Mouse (Mus musculus) CH12.LX (cell line): ENCODE results near the gene Scg2. TPM values are rescaled to one million over a fixed set of nuclear protein-coding genes. Genes with fewer than 3 reads are reported as not detected.

Experiments used
- DNase-seq: peaks from one replicate; pipeline ENCODE4 v3.0.0-alpha.2; 2013; ENCODE audit errors: extremely low read depth
- H3K27ac ChIP-seq: 2 replicates; pipeline ENCODE4 v1.5.1; 2012; ENCODE audit warnings: low read depth, mild to moderate bottlenecking, control low read depth, moderate library complexity; ENCODE audit not compliant: insufficient read depth
- H3K27me3 ChIP-seq: replicated peaks from 2 replicates; pipeline ENCODE3; 2012; ENCODE audit warnings: inconsistent platforms
- H3K36me3 ChIP-seq, 2 experiments: replicated peaks in 1 of 2; 2 replicates each; pipeline versions ENCODE3 to v1.6.1; 2012; ENCODE audit warnings: inconsistent platforms in 1 of 2, low read length in 1 of 2, mild to moderate bottlenecking in 1 of 2, mixed read lengths in 1 of 2, moderate library complexity in 1 of 2; ENCODE audit not compliant: control insufficient read depth in 1 of 2, insufficient read depth in 1 of 2
- H3K4me1 ChIP-seq, 2 experiments: 2 replicates each; pipeline ENCODE4 v1.6.1; 2012; ENCODE audit warnings: inconsistent platforms in 1 of 2, moderate library complexity in 1 of 2; ENCODE audit not compliant: insufficient read depth in 2 of 2, control insufficient read depth in 1 of 2
- H3K4me2 ChIP-seq: 2 replicates; pipeline ENCODE4 v1.6.1; 2012; ENCODE audit warnings: low read depth, mild to moderate bottlenecking, control low read depth; ENCODE audit not compliant: poor library complexity, insufficient read depth, severe bottlenecking
- H3K4me3 ChIP-seq, 3 experiments: fragments of 150-350 bp in 1 of 3; sonication (generic) in 1 of 3; replicated peaks in 1 of 3; 2 replicates each; pipeline versions ENCODE3 to v1.5.1; 2011 to 2012; ENCODE audit warnings: low read depth in 2 of 3, low read length in 2 of 3, mild to moderate bottlenecking in 2 of 3, moderate library complexity in 2 of 3, control low read depth in 1 of 3, improper control_type of control experiment in 1 of 3, inconsistent platforms in 1 of 3, mixed read lengths in 1 of 3; ENCODE audit not compliant: poor library complexity in 1 of 3
- H3K79me2 ChIP-seq: replicated peaks from 2 replicates; pipeline ENCODE4 v1.6.1; 2012; ENCODE audit warnings: mild to moderate bottlenecking, moderate library complexity; ENCODE audit not compliant: control insufficient read depth, poor library complexity, insufficient read depth, severe bottlenecking; ENCODE audit errors: extremely low read depth
- H3K9ac ChIP-seq: 2 replicates; pipeline ENCODE4 v1.6.1; 2012; ENCODE audit warnings: low read depth, mild to moderate bottlenecking, control low read depth, moderate library complexity; ENCODE audit not compliant: insufficient read depth
- H3K9me3 ChIP-seq: replicated peaks from 2 replicates; pipeline ENCODE3; 2012; ENCODE audit warnings: low read length, inconsistent platforms, mixed read lengths
- BHLHE40 ChIP-seq: IDR thresholded peaks from 2 replicates; pipeline ENCODE4 v1.6.1; 2011; ENCODE audit warnings: mild to moderate bottlenecking, low read depth, low read length, improper control_type of control experiment
- CHD1 ChIP-seq: IDR thresholded peaks from 2 replicates; pipeline ENCODE4 v1.6.1; 2012; ENCODE audit warnings: low read depth, low read length, improper control_type of control experiment, inconsistent platforms
- CTCF ChIP-seq, 2 experiments: IDR thresholded peaks in 1 of 2; conservative IDR thresholded peaks in 1 of 2; 2 replicates each; pipeline ENCODE4 v1.5.1; 2011 to 2012; ENCODE audit warnings: low read depth in 2 of 2, low read length in 2 of 2, improper control_type of control experiment in 1 of 2, inconsistent platforms in 1 of 2, mild to moderate bottlenecking in 1 of 2, moderate library complexity in 1 of 2
- E2F4 ChIP-seq: IDR thresholded peaks from 2 replicates; pipeline ENCODE4 v1.6.1; 2011; ENCODE audit warnings: low read depth, low read length, improper control_type of control experiment; ENCODE audit not compliant: insufficient replicate concordance
- ELF1 ChIP-seq: IDR thresholded peaks from 2 replicates; pipeline ENCODE4 v1.6.1; 2014; ENCODE audit warnings: low read depth, mild to moderate bottlenecking, inconsistent platforms, low read length, improper control_type of control experiment
- EP300 ChIP-seq: IDR thresholded peaks from 2 replicates; pipeline ENCODE4 v1.6.1; 2011; ENCODE audit warnings: low read length, improper control_type of control experiment
- ETS1 ChIP-seq: conservative IDR thresholded peaks from 2 replicates; pipeline ENCODE4 v1.6.1; 2012; ENCODE audit warnings: low read depth, mild to moderate bottlenecking, inconsistent platforms, low read length, improper control_type of control experiment, moderate library complexity
- GABPA ChIP-seq: IDR thresholded peaks from 2 replicates; pipeline ENCODE4 v1.6.1; 2012; ENCODE audit warnings: low read depth, low read length, improper control_type of control experiment, inconsistent platforms; ENCODE audit not compliant: insufficient replicate concordance
- HCFC1 ChIP-seq: IDR thresholded peaks from 2 replicates; pipeline ENCODE4 v1.6.1; 2012; ENCODE audit warnings: low read depth, mild to moderate bottlenecking, inconsistent platforms, low read length, improper control_type of control experiment
- JUN ChIP-seq: IDR thresholded peaks from 2 replicates; pipeline ENCODE4 v1.6.1; 2011; ENCODE audit warnings: low read depth, mild to moderate bottlenecking, low read length, improper control_type of control experiment, moderate library complexity; ENCODE audit not compliant: insufficient read depth
- MAFK ChIP-seq: IDR thresholded peaks from 2 replicates; pipeline ENCODE4 v1.6.1; 2011; ENCODE audit warnings: low read length, improper control_type of control experiment; ENCODE audit not compliant: insufficient replicate concordance
- MAX ChIP-seq: IDR thresholded peaks from 2 replicates; pipeline ENCODE4 v1.6.1; 2011; ENCODE audit warnings: low read length, improper control_type of control experiment
- MAZ ChIP-seq: IDR thresholded peaks from 2 replicates; pipeline ENCODE4 v1.6.1; 2012; ENCODE audit warnings: low read depth, mild to moderate bottlenecking, inconsistent platforms, low read length, improper control_type of control experiment, moderate library complexity
- MEF2A ChIP-seq: IDR thresholded peaks from 2 replicates; pipeline ENCODE4 v1.6.1; 2014; ENCODE audit warnings: low read depth, mild to moderate bottlenecking, inconsistent platforms, low read length, improper control_type of control experiment, borderline replicate concordance
- MYC ChIP-seq: IDR thresholded peaks from 2 replicates; pipeline ENCODE4 v1.6.1; 2011; ENCODE audit warnings: low read depth, mild to moderate bottlenecking, improper control_type of control experiment, low read length
- NELFE ChIP-seq: IDR thresholded peaks from 2 replicates; pipeline ENCODE4 v1.6.1; 2011; ENCODE audit warnings: low read depth, low read length, improper control_type of control experiment
- NRF1 ChIP-seq: IDR thresholded peaks from 2 replicates; pipeline ENCODE4 v1.6.1; 2014; ENCODE audit warnings: low read depth, mild to moderate bottlenecking, inconsistent platforms, low read length, improper control_type of control experiment, moderate library complexity
- PAX5 ChIP-seq: IDR thresholded peaks from 2 replicates; pipeline ENCODE4 v1.6.1; 2012; ENCODE audit warnings: low read length, inconsistent platforms, mixed read lengths
- POLR2A ChIP-seq: IDR thresholded peaks from 2 replicates; pipeline ENCODE4 v1.6.1; 2011; ENCODE audit warnings: low read depth, mild to moderate bottlenecking, improper control_type of control experiment, low read length
- POLR2AphosphoS2 ChIP-seq: IDR thresholded peaks from 2 replicates; pipeline ENCODE4 v1.6.1; 2011; ENCODE audit warnings: low read depth, low read length, improper control_type of control experiment
- RCOR1 ChIP-seq: conservative IDR thresholded peaks from 2 replicates; pipeline ENCODE4 v1.6.1; 2012; ENCODE audit warnings: low read depth, mild to moderate bottlenecking, inconsistent platforms, low read length, improper control_type of control experiment
- SMC3 ChIP-seq: IDR thresholded peaks from 2 replicates; pipeline ENCODE4 v1.6.1; 2011; ENCODE audit warnings: low read depth, low read length, improper control_type of control experiment
- TBP ChIP-seq: conservative IDR thresholded peaks from 2 replicates; pipeline ENCODE4 v1.6.1; 2011; ENCODE audit warnings: low read depth, low read length, improper control_type of control experiment
- UBTF ChIP-seq: IDR thresholded peaks from 2 replicates; pipeline ENCODE4 v1.6.1; 2012; ENCODE audit warnings: low read depth, mild to moderate bottlenecking, inconsistent platforms, low read length, improper control_type of control experiment, moderate library complexity
- USF1 ChIP-seq: IDR thresholded peaks from 2 replicates; pipeline ENCODE4 v1.6.1; 2014; ENCODE audit warnings: low read depth, mild to moderate bottlenecking, inconsistent platforms, low read length, improper control_type of control experiment
- ZC3H11A ChIP-seq: IDR thresholded peaks from 2 replicates; pipeline ENCODE4 v1.6.1; 2012; ENCODE audit warnings: low read depth, mild to moderate bottlenecking, inconsistent platforms, low read length, improper control_type of control experiment
- ZMIZ1 ChIP-seq: IDR thresholded peaks from 2 replicates; pipeline ENCODE4 v1.6.1; 2012; ENCODE audit warnings: low read depth, mild to moderate bottlenecking, inconsistent platforms, low read length, improper control_type of control experiment
- ZNF384 ChIP-seq: IDR thresholded peaks from 2 replicates; pipeline ENCODE4 v1.6.1; 2012; ENCODE audit warnings: low read depth, low read length, improper control_type of control experiment, inconsistent platforms
- dilution Hi-C: fragments of 300-500 bp; cut with MboI; formaldehyde crosslinking; loops from 2 replicates; pipeline ENCODE4 v1.14.3; 2020; ENCODE audit warnings: low sequenced_read_pairs; ENCODE audit not compliant: extremely low pct_unique_long_range_greater_than_20kb, extremely low pct_ligation_motif_present
- in situ Hi-C: fragments of 300-500 bp; cut with MboI; formaldehyde crosslinking; loops from 3 replicates; pipeline ENCODE4 v1.14.3; 2019; ENCODE audit warnings: low sequenced_read_pairs, low pct_ligation_motif_present, low pct_unique_long_range_greater_than_20kb, mixed read lengths
- polyA plus RNA-seq: library from polyadenylated mRNA; unstranded; fragments of >175 nt; gene quantifications from 2 replicates; pipeline ENCODE4 v1.2.1, GENCODE M21; 2012; ENCODE audit warnings: low read depth; ENCODE audit not compliant: insufficient read length
- total RNA-seq, 2 experiments: library from RNA; depleted of rRNA; stranded (reverse); fragments of 300-350 nt in 1 of 2; fragments of >200 nt in 1 of 2; gene quantifications; 2 replicates each; pipeline ENCODE4 v1.2.3; 2012 to 2014

The Scg2 gene
- total and polyA plus RNA-seq, 3 experiments, result not detected

DNA sequence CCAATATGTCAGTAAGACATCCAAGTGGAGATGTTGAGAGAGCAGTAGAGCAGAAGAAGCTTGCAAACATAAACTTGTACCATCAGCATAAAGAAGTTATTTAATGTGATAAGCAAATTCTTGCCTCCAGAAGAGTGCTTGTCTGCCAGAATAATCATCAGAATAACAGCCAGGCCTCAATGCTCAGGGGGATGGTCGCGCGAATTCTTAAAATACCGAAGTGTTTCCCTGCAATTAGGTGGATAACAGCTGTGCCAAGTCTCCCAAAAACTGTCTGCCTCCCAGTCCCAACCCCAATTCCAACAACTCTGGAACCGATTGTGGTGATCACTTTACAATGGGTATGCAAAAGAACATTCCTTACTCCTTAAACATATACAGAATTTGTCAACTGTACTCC lies 30.0 kb upstream of the Scg2 start:
- Histone ChIP-seq H3K9ac (no peak overlapping the region), H3K79me2 (no peaks in the 10 kb centered on the region), H3K4me1 (no peaks in the 10 kb centered on the region), H3K27ac (no peak overlapping the region), H3K36me3 (no peaks in the 10 kb centered on the region), H3K4me2 (no peak overlapping the region), H3K27me3 (no peaks in the 10 kb centered on the region), H3K4me3 (no peak overlapping the region), H3K9me3 (no peaks in the 10 kb centered on the region)
- TF ChIP-seq RCOR1 (no peak), E2F4 (no peak), ELF1 (no peak), NELFE (no peak), UBTF (no peak), SMC3 (no peak), ZC3H11A (no peak), MAFK (no peak), MEF2A (no peak), MAZ (no peak), BHLHE40 (no peak), POLR2A (no peak), JUN (no peak), ETS1 (no peak), MAX (no peak), ZNF384 (no peak), MYC (no peak)
- in situ Hi-C loops, result no loop called here
- dilution Hi-C loops, result no loop called here
- DNase-seq, result no peak

- H3K9me3 ChIP-seq, result no peaks in the 10 kb centered on the region
- no peaks in the 10 kb centered on the region for H3K79me2 ChIP-seq
- dilution Hi-C loops, result no loop called here
- no peak for TF ChIP-seq POLR2A
- no peak for TF ChIP-seq ZNF384
- TF ChIP-seq GABPA, result no peak
- TF ChIP-seq MAZ, result no peak
- TF ChIP-seq ETS1, result no peak
- TF ChIP-seq ZMIZ1, result no peak
- no peak for TF ChIP-seq TBP
- no peak for TF ChIP-seq SMC3
- TF ChIP-seq PAX5, result no peak
- TF ChIP-seq EP300, result no peak
- TF ChIP-seq ZC3H11A, result no peak
- no peak for TF ChIP-seq NRF1
- no peak for TF ChIP-seq USF1
- TF ChIP-seq POLR2AphosphoS2, result no peak
- TF ChIP-seq BHLHE40, result no peak
- no peak for TF ChIP-seq CTCF (conservative IDR thresholded peaks at IDR 0.05 in 1 of 2, IDR thresholded peaks at IDR 0.05 in 1 of 2; ENCODE audit: low read depth in 2 of 2, low read length in 2 of 2)
- no peak for TF ChIP-seq CHD1
- no peak for TF ChIP-seq HCFC1
- no peak for TF ChIP-seq MEF2A
- no peaks in the 10 kb centered on the region for H3K36me3 ChIP-seq
- H3K27me3 ChIP-seq, result no peaks in the 10 kb centered on the region
- no peak for DNase-seq
- no peak overlapping the region for H3K4me3 ChIP-seq
- in situ Hi-C loops, result no loop called here
- H3K4me1 ChIP-seq, result no peaks in the 10 kb centered on the region
- H3K27ac ChIP-seq, result no peak overlapping the region
- no peak overlapping the region for H3K4me2 ChIP-seq
- H3K9ac ChIP-seq, result no peak overlapping the region
Measured at GRCm38 (mm10) chr1:79466585-79466984, 26.7 kb upstream of the Scg2 start.
